7 mouse cellular contexts compared by ENCODE assay signal in the genomic region with DNA sequence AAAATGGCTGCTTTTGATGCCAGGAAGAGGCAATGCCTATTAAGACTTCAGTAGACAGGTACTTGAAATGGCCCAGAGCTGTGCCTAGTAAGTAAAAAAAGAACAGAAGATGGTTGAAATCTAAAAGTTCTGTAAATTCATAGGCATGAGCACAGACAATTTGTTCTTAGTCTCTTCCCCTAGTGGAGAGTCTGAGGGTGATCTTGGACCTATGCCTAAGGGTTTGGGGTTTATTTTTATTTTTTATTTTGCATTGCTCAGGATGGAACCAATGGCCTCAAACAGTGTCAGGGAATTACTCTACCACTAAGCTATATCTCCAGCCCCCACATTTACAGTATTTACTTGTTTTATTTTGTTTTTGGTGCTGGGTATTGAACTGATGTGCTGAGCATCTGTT. TPM values are rescaled to one million over a fixed set of nuclear protein-coding genes. Genes with fewer than 3 reads are reported as not detected.
DNase-seq lines count a peak whose midpoint lies in the region; ATAC-seq and TF ChIP-seq lines count a peak whose summit lies in the region.

No protein-coding gene starts in this region.

- H3K27me3 ChIP-seq in C2C12 (ENCODE audit: control insufficient read depth, insufficient read depth, insufficient read length), result no peaks in the 10 kb centered on the region
- no peaks in the 10 kb centered on the region for H3K27me3 ChIP-seq in forebrain, embryonic 13.5 days
- no peaks in the 10 kb centered on the region for H3K27me3 ChIP-seq in liver, embryonic 15.5 days

- ATAC-seq in forebrain, embryonic 13.5 days, result no peak
- no peak for ATAC-seq in liver, embryonic 15.5 days (ENCODE audit: insufficient read depth)

- no peak overlapping the region for H3ac ChIP-seq in C2C12 (ENCODE audit: control insufficient read depth, insufficient read length, low read depth)

- H3K4me3 ChIP-seq in C2C12 (ENCODE audit: insufficient read depth, poor library complexity, severe bottlenecking), result peak overlapping the region; percentile 82
- peak overlapping the region; percentile 78 for H3K4me3 ChIP-seq in forebrain, embryonic 13.5 days
- H3K4me3 ChIP-seq in liver, embryonic 15.5 days (replicated peaks), result peak overlapping the region; percentile 82

- H3K27ac ChIP-seq in forebrain, embryonic 13.5 days, result no peak overlapping the region
- no peak overlapping the region for H3K27ac ChIP-seq in liver, embryonic 15.5 days (replicated peaks)

- TF ChIP-seq CTCF in C2C12 (IDR thresholded peaks at IDR 0.05; ENCODE audit: control insufficient read depth, insufficient read depth, insufficient read length), result no peak

- H3K4me2 ChIP-seq in forebrain, embryonic 13.5 days, result peak overlapping the region; percentile 82
- H3K4me2 ChIP-seq in liver, embryonic 15.5 days, result peak overlapping the region; percentile 80

- peaks cover 3% of the 10 kb centered on the region for H3K79me3 ChIP-seq in C2C12 (ENCODE audit: low read depth)

- H3K9me3 ChIP-seq in forebrain, embryonic 13.5 days (replicated peaks), result no peaks in the 10 kb centered on the region
- H3K9me3 ChIP-seq in liver, embryonic 15.5 days (replicated peaks), result no peaks in the 10 kb centered on the region

- peak overlapping the region; percentile 78; the same call in 1 of the 2 replicates for H3K9ac ChIP-seq in forebrain, embryonic 13.5 days
- peak overlapping the region; percentile 80; the same call in 1 of the 2 replicates for H3K9ac ChIP-seq in liver, embryonic 15.5 days

- H3K36me3 ChIP-seq in C2C12 (ENCODE audit: control insufficient read depth, insufficient read depth), result peaks cover 7% of the 10 kb centered on the region
- H3K36me3 ChIP-seq in forebrain, embryonic 13.5 days (ENCODE audit: poor library complexity, severe bottlenecking), result peaks cover 10% of the 10 kb centered on the region; the same call in 1 of the 2 replicates
- peaks cover 9% of the 10 kb centered on the region for H3K36me3 ChIP-seq in liver, embryonic 15.5 days (replicated peaks)

- peak; percentile 69 for DNase-seq in 3T3-L1 (ENCODE audit: low read depth, low spot score)
- no peak for DNase-seq in adrenal gland, postnatal 25 days
- no peak for DNase-seq in layer of hippocampus, adult 11-12 months (ENCODE audit: low spot score)
- no peak for DNase-seq in thymus, postnatal 14 days

- peaks cover 15% of the 10 kb centered on the region for H3K4me1 ChIP-seq in forebrain, embryonic 13.5 days
- peaks cover 23% of the 10 kb centered on the region for H3K4me1 ChIP-seq in liver, embryonic 15.5 days (replicated peaks)

- peaks cover 14% of the 10 kb centered on the region for H3K79me2 ChIP-seq in C2C12 (ENCODE audit: control insufficient read depth, insufficient read depth)

TF ChIP-seq in C2C12, 6 proteins besides CTCF, POLR2A, EP300 and RAD21:
- no peak for TF ChIP-seq MYOD1 (IDR thresholded peaks at IDR 0.05; ENCODE audit: control insufficient read depth, insufficient read length, low read depth)
- TF ChIP-seq FOSL1 (IDR thresholded peaks at IDR 0.05; ENCODE audit: insufficient read depth, low read length, poor library complexity, severe bottlenecking), result no peak
- no peak for TF ChIP-seq MYOG (IDR thresholded peaks at IDR 0.05; ENCODE audit: control insufficient read depth, extremely low read depth, insufficient read length)
- no peak for TF ChIP-seq MAX (IDR thresholded peaks at IDR 0.05)
- TF ChIP-seq USF1 (IDR thresholded peaks at IDR 0.05; ENCODE audit: low read depth), result no peak
- no peak for TF ChIP-seq CEBPB (IDR thresholded peaks at IDR 0.05; ENCODE audit: low read depth)
TF ChIP-seq in C2C12: peak in this region for 0.

RNA-seq across cellular contexts. Expression of a gene that starts 0.9 kb away (rescaled TPM):
- 480 TPM for polyA plus RNA-seq in C2C12 (2012; fragmentation: generic; extraction: Trizol)
- polyA plus RNA-seq in forebrain, embryonic 13.5 days (2015; fragmentation: Nextera tagmentation; extraction: Ambion mirVana), result 933 and 1,028 TPM in 2 replicates
- polyA plus RNA-seq in liver, embryonic 15.5 days (2015; fragmentation: Nextera tagmentation; extraction: Ambion mirVana), result 577 and 617 TPM in 2 replicates
- 68.1 and 42,328 TPM in 2 replicates for total RNA-seq in adrenal gland, postnatal 25 days (2021)
